Mouse (Mus musculus): Measurements from ENCODE around the gene Olfr1535.

- TF ChIP-seq CTCF (IDR thresholded peaks at IDR 0.05; ENCODE audit: borderline replicate concordance, insufficient read depth, low read length), result no peak
- TF ChIP-seq POLR2A (IDR thresholded peaks at IDR 0.05; ENCODE audit: low read depth, low read length), result no peak
These were observed 9.1 kb downstream of the Olfr1535 start for GRCm38 (mm10) chr13:21550416-21551110.

All from embryonic fibroblast, embryonic 13.5 days (primary cell).